Comparison of ENCODE assay signal across 10 mouse cellular contexts in genomic region chr15:8716330-8716964, GRCm38 (mm10). TPM values are rescaled to one million over a fixed set of nuclear protein-coding genes. Genes with fewer than 3 reads are reported as not detected.
DNase-seq lines count a peak whose midpoint lies in the region; ATAC-seq and TF ChIP-seq lines count a peak whose summit lies in the region.
"Had no signal": no experiment of that assay in that cellular context is flagged by ENCODE, and none has a peak within 500 bp of the region (broad histone marks: within the 10 kb centered on the region; RNA-seq: fewer than 3 reads in every experiment).

No protein-coding gene starts in this region.

- TF ChIP-seq CTCF in gastrocnemius, adult 2 months (IDR thresholded peaks at IDR 0.05) = no peak

- H3K27ac ChIP-seq in gastrocnemius, adult 2 months = no peak overlapping the region
- H3K27ac ChIP-seq in forebrain, embryonic 16.5 days (ENCODE audit: low read length) = peak overlapping the region; percentile 53; the same call in 1 of the 2 replicates
- H3K27ac ChIP-seq in liver, embryonic 15.5 days (replicated peaks) = no peak overlapping the region

- peak overlapping the region; percentile 38 for H3K4me3 ChIP-seq in gastrocnemius, adult 2 months
- H3K4me3 ChIP-seq in forebrain, embryonic 16.5 days (replicated peaks; ENCODE audit: low read length) = peak overlapping the region; percentile 1; the same call in 1 of the 2 replicates
- H3K4me3 ChIP-seq in liver, embryonic 15.5 days (replicated peaks) = no peak overlapping the region

- H3K4me1 ChIP-seq in forebrain, embryonic 16.5 days (replicated peaks; ENCODE audit: control insufficient read depth, insufficient read depth, low read length) = peaks cover 16% of the 10 kb centered on the region
- H3K4me1 ChIP-seq in liver, embryonic 15.5 days (replicated peaks) = no peaks in the 10 kb centered on the region

- no peak for DNase-seq in gastrocnemius, adult 2 months
- DNase-seq in gastrocnemius, postnatal 10 days = no peak
- DNase-seq in natural killer cell, adult 2 months (ENCODE audit: low spot score in 2 of 2) = no peak
- DNase-seq in spleen, adult 18-20 months = no peak
- DNase-seq: cerebellum, postnatal 10 days; thymus, postnatal 36 days had no signal

- no peaks in the 10 kb centered on the region for H3K36me3 ChIP-seq in forebrain, embryonic 16.5 days (ENCODE audit: control insufficient read depth, insufficient read depth)
- H3K36me3 ChIP-seq in liver, embryonic 15.5 days (replicated peaks) = no peaks in the 10 kb centered on the region

- H3K9ac ChIP-seq in forebrain, embryonic 16.5 days (replicated peaks; ENCODE audit: low read depth, low read length) = no peak overlapping the region
- no peak overlapping the region for H3K9ac ChIP-seq in liver, embryonic 15.5 days

- peak; percentile 61 for ATAC-seq in CD4-positive, CD25-positive, alpha-beta regulatory T cell, adult 4 months
- ATAC-seq in forebrain, embryonic 16.5 days = peak; percentile 31
- no peak for ATAC-seq in liver, embryonic 15.5 days (ENCODE audit: insufficient read depth)
- ATAC-seq in cerebellum, adult (ENCODE audit: insufficient number of reproducible peaks, low FRiP score, low TSS enrichment) = no peak

- H3K4me2 ChIP-seq in forebrain, embryonic 16.5 days (ENCODE audit: low read length) = peak overlapping the region; percentile 41
- peak overlapping the region; percentile 44 for H3K4me2 ChIP-seq in liver, embryonic 15.5 days

- intact Hi-C loops in gastrocnemius, adult 2 months (cut with DNase I) = no loop called here

- WGBS in forebrain, embryonic 16.5 days = 8% methylated on average over 12 of the region's 12 CpGs
- 20% methylated on average over 12 of the region's 12 CpGs for WGBS in liver, embryonic 15.5 days (ENCODE audit: insufficient replicate concordance)

- H3K27me3 ChIP-seq in forebrain, embryonic 16.5 days (replicated peaks; ENCODE audit: control insufficient read depth, insufficient read depth, low read length) = no peaks in the 10 kb centered on the region
- H3K27me3 ChIP-seq in liver, embryonic 15.5 days = peaks cover 11% of the 10 kb centered on the region; the same call in 1 of the 2 replicates

- no peaks in the 10 kb centered on the region for H3K9me3 ChIP-seq in forebrain, embryonic 16.5 days (ENCODE audit: control insufficient read depth, low read length)
- no peaks in the 10 kb centered on the region for H3K9me3 ChIP-seq in liver, embryonic 15.5 days (replicated peaks)

RNA-seq across cellular contexts. Expression of gene Slc1a3, which starts 5.9 kb away (rescaled TPM):
- 1 to 10 TPM; 1.2 TPM for total RNA-seq in gastrocnemius, adult 2 months (2021)
- 1 to 10 TPM; 3.7 to 4.3 TPM for total RNA-seq in gastrocnemius, postnatal 10 days (2021)
- under 1 TPM in 1 of 2 experiments, not detected in 1; 0.24 TPM for polyA plus RNA-seq in CD4-positive, CD25-positive, alpha-beta regulatory T cell, adult 4 months (2017; shearing (Covaris generic))
- 122 and 145 TPM in 2 replicates for polyA plus RNA-seq in forebrain, embryonic 16.5 days (2015; fragmentation: Nextera tagmentation; extraction: Ambion mirVana)
- polyA plus RNA-seq in liver, embryonic 15.5 days (2015; fragmentation: Nextera tagmentation; extraction: Ambion mirVana) = 0.58 and 0.60 TPM in 2 replicates

Comparison
In these comparisons a context has a peak if more than half of its experiments do, and no peak if none do; other contexts are left out.
1. ATAC-seq: peak in CD4-positive, CD25-positive, alpha-beta regulatory T cell, adult 4 months (single experiment) and forebrain, embryonic 16.5 days (single experiment); none in liver, embryonic 15.5 days (single experiment) and cerebellum, adult (single experiment).
2. RNA of gene Slc1a3, which starts 5.9 kb away (polyA plus RNA-seq): 122 to 145 TPM in forebrain, embryonic 16.5 days; 0.58 to 0.60 TPM in liver, embryonic 15.5 days and 0.24 TPM in CD4-positive, CD25-positive, alpha-beta regulatory T cell, adult 4 months; every median in the first group is over 10 times any median in the second.